Mouse (Mus musculus): Measurements from ENCODE around the gene Baz1a.
"Not testable (repeated sequence)": the region's sequence is repeated elsewhere in the genome, so short reads cannot be mapped to it uniquely, and the experiment has no call there.

Baz1a gene

GRCm38 (mm10) chr12:55007361-55008008, 6.7 kb downstream of the Baz1a start:
- no peak for DNase-seq (ENCODE audit: low read depth, low spot score)

DNA sequence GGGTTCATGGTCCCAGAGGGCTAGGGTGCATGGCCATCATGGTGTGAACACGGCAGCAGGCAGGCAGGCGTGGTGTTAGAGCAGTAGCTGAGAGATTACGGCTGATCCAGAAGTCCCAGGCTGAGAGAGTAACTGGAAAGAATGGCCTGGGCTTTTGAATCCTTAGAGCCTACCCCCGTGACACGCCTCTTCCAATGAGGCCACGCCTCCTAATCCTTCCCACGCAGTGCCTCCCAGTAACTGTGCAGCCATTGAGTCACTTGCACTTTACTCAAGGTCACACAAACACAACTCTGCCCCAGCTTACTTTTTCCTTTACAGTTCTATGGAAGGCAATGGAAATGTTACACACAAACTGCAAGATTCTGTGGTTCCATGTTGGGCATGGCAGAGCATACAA, 8.1 kb downstream of the Baz1a start:
- DNase-seq (ENCODE audit: low read depth, low spot score): no peak

GRCm38 (mm10) chr12:55004396-55004795, 9.8 kb downstream of the Baz1a start:
- no peak for DNase-seq (ENCODE audit: low read depth, low spot score)

- DNase-seq (ENCODE audit: low read depth, low spot score): no peak
Measured at GRCm38 (mm10) chr12:55003843-55004242, 10.3 kb downstream of the Baz1a start.

DNA sequence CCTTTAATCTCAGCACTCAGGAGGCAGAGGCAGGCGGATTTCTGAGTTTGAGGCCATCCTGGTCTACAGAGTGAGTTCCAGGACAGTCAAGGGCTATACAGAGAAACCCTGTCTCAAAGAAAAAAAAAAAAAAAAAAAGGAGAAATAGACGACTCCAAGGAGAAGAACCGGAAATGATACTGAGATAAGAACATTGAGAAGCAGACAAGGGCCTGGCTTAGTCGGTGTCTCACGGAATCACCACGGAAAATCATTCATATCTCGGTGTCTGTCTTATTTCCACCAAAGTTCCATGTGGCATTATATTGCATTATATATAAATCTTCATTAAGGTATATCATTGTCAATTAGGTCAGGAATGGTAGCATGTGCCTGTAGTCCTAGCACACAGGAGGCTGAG, 11.6 kb downstream of the Baz1a start:
- DNase-seq (ENCODE audit: low read depth, low spot score): not testable (repeated sequence)

DNA sequence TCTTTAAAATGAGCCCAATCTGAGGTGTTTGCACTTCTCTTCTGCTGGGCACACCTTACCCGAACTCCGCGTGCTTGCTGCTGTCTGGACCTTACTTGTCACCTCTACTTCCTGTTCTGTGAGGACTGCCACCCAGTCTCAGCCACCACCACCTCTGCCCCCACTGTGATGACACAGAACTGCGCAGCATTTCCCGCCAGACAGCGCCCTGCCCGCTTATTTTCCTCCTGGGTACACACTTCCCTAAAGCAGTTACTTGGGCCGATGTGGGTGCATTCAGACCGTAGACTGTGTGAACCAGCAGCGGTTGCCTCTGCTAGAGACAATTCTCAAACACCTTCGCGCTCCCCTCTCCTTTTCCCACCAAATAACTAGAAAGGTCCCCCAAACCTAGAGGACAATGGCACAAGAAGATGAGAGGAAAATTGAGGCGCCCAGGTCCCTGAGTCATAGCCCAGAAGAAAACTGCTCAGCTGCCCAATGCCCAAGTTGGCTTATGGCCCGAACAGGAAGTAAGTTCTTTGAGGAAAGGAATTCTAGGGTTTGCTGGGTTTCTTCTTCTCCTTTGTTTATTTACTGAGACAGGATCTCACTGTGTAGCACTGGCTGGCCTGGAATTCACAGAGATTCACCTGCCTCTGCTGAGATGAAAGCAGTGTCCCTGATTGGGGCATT, 15.0 kb downstream of the Baz1a start:
- no peak for DNase-seq (ENCODE audit: low read depth, low spot score)

GRCm38 (mm10) chr12:54998411-54998810, 15.7 kb downstream of the Baz1a start:
- no peak for DNase-seq (ENCODE audit: low read depth, low spot score)

DNA sequence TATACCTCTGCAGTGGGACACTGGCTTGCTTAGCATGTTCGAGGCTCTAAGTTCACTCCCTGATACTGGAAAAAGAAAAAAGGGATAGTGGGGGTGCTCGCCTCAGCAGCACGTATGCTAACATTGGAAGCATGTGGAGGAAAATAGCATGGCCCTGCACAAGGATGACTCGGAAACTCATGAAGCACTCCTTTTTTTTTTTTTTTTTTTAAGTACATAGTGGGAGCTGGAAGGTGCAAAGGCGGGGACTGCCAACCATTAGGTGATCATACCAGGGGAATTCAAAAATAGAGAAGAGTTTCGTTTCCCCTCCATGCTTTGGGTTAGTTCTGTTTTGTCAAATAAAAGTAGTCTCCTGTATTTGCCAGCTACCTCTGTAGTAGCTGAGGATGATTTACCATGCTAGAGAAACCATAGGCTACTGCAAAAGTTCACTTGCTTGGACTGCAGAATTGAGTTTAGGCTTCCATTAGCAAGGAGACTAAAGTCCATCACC, 17.1 kb downstream of the Baz1a start:
- no peak for DNase-seq (ENCODE audit: low read depth, low spot score)

GRCm38 (mm10) chr12:54995965-54996364, 18.2 kb downstream of the Baz1a start:
- no peak for DNase-seq (ENCODE audit: low read depth, low spot score)

DNA sequence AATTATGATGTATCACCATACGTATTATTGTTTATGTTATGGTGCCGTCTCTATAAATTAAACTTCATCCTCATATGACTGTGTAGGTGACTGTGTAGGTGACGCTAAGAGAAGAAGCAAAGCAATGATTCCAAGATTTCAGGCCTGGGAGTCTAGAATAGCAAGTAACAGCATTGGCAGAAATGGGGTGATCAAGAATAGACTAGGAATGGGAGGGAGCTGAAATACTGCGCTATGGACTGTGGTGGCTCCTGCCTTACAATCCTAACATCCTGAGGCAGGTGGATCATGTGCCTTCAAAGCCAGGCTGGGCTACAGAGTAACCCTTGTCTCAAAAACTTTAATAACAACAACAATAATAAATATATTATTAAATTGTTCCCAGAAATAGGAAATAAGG, 19.7 kb downstream of the Baz1a start:
- no peak for DNase-seq (ENCODE audit: low read depth, low spot score)

GRCm38 (mm10) chr12:54994068-54994386, 20.1 kb downstream of the Baz1a start:
- DNase-seq (ENCODE audit: low read depth, low spot score): no peak

DNA sequence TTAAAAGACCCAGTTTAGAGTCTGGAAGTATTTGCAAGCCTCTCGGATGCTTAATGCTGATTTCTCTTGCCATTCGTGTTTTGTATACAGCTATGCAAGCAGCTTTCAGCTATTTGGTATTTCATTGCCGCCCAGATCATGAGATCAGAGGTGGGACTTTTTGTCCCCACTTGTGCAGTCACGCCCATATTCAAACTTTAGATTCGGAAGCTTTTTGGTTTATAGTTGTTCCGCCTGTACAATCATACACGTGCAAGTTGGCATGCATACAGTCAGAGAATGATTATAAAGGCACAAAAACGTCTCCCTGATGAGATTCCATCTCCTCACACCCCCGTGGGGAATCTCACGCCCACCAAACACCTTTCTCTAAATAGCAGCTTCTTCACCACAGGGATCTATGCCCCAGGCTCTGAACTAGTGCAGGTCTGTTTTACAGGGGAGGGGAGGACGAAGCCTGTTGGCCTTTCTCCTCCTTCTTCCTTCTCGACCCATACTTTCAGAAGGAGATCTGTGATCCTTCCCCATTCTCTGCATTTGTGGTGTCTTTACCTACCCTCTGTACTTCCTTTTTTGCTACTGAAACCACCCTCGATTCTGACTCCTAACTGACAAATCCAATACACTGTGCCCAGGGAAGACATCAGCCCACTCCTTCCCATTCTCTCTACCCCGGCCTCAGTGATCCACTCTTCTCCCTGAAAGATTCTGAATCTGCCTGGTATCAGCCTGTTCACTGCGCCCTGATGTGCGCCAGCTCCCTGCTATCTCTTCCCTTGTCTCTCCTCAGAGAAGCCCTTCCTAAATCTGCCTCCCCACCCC, 20.7 kb downstream of the Baz1a start:
- DNase-seq (ENCODE audit: low read depth, low spot score): no peak

DNA sequence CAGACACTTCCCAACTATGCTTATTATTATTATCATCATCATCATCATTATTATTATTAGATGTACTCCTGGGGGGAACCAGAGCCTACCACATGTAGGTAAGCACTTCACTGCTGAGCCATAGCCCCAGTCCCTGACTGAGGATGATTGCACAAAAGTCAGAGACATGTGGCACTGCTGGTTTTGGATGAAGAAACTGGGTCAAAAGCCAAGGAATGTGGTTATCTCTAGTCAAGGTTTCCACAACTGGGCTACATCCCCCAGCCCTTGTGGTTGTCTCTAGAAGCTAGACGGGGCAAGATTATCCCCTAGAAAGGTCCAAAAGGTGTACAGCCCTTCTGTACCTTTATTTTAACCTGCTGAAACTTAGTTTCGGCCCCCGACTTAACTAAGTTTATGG, 21.3 kb downstream of the Baz1a start:
- no peak for DNase-seq (ENCODE audit: low read depth, low spot score)

GRCm38 (mm10) chr12:54988323-54988850, 25.8 kb downstream of the Baz1a start:
- DNase-seq (ENCODE audit: low read depth, low spot score): no peak

GRCm38 (mm10) chr12:54987156-54987555, 27.0 kb downstream of the Baz1a start:
- DNase-seq (ENCODE audit: low read depth, low spot score): no peak

- DNase-seq (ENCODE audit: low read depth, low spot score): peak; percentile 54
Measured at GRCm38 (mm10) chr12:54986052-54986717, 28.0 kb downstream of the Baz1a start, which contains the start of gene Gm20403. Gm20403 (minus strand) TSS chr12:54986529.

GRCm38 (mm10) chr12:54985257-54986051, 28.7 kb downstream of the Baz1a start:
- peak; percentile 30 for DNase-seq (ENCODE audit: low read depth, low spot score)

GRCm38 (mm10) chr12:54984701-54985256, 29.4 kb downstream of the Baz1a start:
- DNase-seq (ENCODE audit: low read depth, low spot score): peak; percentile 37

DNA sequence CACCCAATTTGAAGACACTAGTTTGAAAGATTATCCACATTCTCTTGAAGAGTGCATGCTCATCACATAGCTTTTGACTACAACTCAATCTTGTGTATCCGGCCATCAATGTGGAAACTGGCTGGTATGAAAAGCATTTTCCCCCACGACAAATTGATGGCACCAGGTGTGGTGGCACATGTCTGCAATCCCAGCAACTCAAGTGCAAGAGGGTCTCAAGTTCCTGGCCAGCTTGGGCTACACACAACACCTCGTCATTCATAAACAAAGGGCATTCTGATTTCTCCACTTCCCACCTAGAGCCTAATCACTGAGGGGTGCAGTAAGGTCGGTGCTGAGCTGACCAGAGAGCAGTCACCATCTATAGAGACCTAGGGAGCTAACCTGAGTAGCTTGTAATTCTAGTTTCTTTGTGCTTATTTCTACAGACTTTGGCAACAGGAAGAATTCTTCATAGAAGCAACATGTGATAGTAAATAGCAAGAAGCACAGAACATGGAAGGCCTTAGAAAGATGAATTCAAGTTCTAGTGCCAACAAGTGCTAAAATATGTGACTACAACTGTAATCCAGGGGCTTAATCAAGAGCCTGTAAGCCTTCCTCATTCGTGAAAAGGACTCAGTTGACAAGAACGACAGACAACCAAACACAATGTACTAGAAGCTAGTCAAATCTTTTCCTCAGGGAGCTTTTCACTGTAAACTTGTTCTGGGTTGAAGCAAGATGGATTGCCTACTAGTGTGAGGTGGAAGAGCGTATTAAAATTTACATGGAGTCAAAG, 31.0 kb downstream of the Baz1a start:
- no peak for DNase-seq (ENCODE audit: low read depth, low spot score)

DNA sequence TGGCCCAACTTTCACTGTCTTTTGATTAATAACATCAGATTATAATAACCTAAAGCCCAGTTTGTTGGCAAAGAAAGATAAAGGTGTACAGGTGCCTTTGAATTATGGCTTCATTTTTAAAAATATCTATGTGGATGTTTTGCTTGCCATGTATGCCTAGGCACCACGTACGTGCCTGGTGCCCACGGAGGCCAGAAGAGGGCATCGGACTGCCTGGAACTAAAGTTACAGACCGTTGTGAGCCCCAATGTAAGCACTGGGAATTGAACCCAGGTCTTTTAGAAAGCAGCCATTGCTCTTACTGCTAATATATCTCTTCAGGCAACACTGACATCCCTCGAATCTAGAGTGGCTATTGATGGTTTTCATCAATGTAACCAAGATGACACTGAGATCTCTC, 32.2 kb downstream of the Baz1a start:
- DNase-seq (ENCODE audit: low read depth, low spot score): no peak
